Mouse (Mus musculus) liver, adult 2 months (tissue): Measurements from ENCODE around the gene Oser1.

Source experiments
- CTCF ChIP-seq: fragments of 200-500 bp; IDR thresholded peaks from 2 replicates; pipeline ENCODE4 v1.5.1; 2011; ENCODE audit warnings: low read depth, low read length, control low read depth
- POLR2A ChIP-seq: fragments of 200-500 bp; IDR thresholded peaks from 2 replicates; pipeline ENCODE4 v1.6.1; 2011; ENCODE audit warnings: low read length, control low read depth; ENCODE audit not compliant: insufficient read depth; ENCODE audit errors: extremely low read depth

- no peak for TF ChIP-seq CTCF
- no peak for TF ChIP-seq POLR2A
These were observed 65.2 kb downstream of the Oser1 start for GRCm38 (mm10) chr2:163359253-163359652.
